Mouse (Mus musculus): ENCODE results near the gene Olfr315. TPM values are rescaled to one million over a fixed set of nuclear protein-coding genes. Genes with fewer than 3 reads are reported as not detected.
"Not testable (repeated sequence)": the region's sequence is repeated elsewhere in the genome, so short reads cannot be mapped to it uniquely, and the experiment has no call there.

Olfr315 gene
- polyA plus RNA-seq, 1 experiment, result not detected

GRCm38 (mm10) chr11:58815676-58816075 lies 42.7 kb downstream of the Olfr315 start:
- 86% methylated on average over 1 of the region's 1 CpGs for WGBS
- Histone ChIP-seq H3K36me3 (ENCODE audit: control insufficient read depth, insufficient read depth, low read length) (no peaks in the 10 kb centered on the region), H3K27ac (ENCODE audit: insufficient read depth, low read depth, low read length) (no peak overlapping the region), H3K4me1 (ENCODE audit: control insufficient read depth, insufficient read depth, low read length) (no peaks in the 10 kb centered on the region), H3K27me3 (replicated peaks; ENCODE audit: control insufficient read depth, insufficient read depth, low read length) (no peaks in the 10 kb centered on the region), H3K4me3 (ENCODE audit: insufficient read depth, low read depth, low read length) (no peak overlapping the region)
- TF ChIP-seq CTCF (conservative IDR thresholded peaks at IDR 0.05; ENCODE audit: insufficient read depth, insufficient read length, low read depth, low read length), result no peak
- no peak for TF ChIP-seq POLR2A (IDR thresholded peaks at IDR 0.05; ENCODE audit: low read depth, low read length)
- no peak for DNase-seq

- H3K36me3 ChIP-seq (ENCODE audit: control insufficient read depth, insufficient read depth, low read length); H3K27me3 ChIP-seq (replicated peaks; ENCODE audit: control insufficient read depth, insufficient read depth, low read length); DNase-seq; H3K4me3 ChIP-seq (ENCODE audit: insufficient read depth, low read depth, low read length); H3K4me1 ChIP-seq (ENCODE audit: control insufficient read depth, insufficient read depth, low read length); H3K27ac ChIP-seq (ENCODE audit: insufficient read depth, low read depth, low read length): not testable (repeated sequence)
These were observed 55.9 kb downstream of the Olfr315 start, which contains the start of gene Olfr312 for GRCm38 (mm10) chr11:58828937-58829336. TSS of gene Olfr312 (plus strand) at chr11:58829237.

DNA sequence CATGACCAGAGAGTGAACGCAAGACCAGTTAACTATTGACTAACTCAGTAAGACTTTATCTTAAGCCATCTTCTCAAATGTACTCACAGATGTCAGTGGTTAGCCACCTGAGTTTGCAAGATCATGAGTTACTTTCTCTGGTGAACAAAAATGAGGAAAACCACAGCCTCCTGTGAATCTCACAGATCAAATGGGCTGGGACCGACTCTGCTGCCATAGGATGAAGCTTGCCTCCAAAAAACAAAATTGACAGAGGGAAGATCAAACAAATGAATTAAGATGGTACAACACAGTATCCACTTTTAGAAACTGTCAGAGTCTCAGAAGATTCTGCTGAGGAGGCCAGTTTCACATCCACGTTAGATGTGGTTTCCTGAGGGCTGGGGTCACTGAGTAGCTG lies 56.8 kb downstream of the Olfr315 start:
- Histone ChIP-seq H3K27me3 (replicated peaks; ENCODE audit: control insufficient read depth, insufficient read depth, low read length) (no peaks in the 10 kb centered on the region), H3K4me1 (ENCODE audit: control insufficient read depth, insufficient read depth, low read length) (no peaks in the 10 kb centered on the region), H3K27ac (ENCODE audit: insufficient read depth, low read depth, low read length) (no peak overlapping the region), H3K4me3 (ENCODE audit: insufficient read depth, low read depth, low read length) (no peak overlapping the region), H3K36me3 (ENCODE audit: control insufficient read depth, insufficient read depth, low read length) (no peaks in the 10 kb centered on the region)
- 65% methylated on average over 3 of the region's 3 CpGs for WGBS
- TF ChIP-seq POLR2A (IDR thresholded peaks at IDR 0.05; ENCODE audit: low read depth, low read length) (no peak), CTCF (conservative IDR thresholded peaks at IDR 0.05; ENCODE audit: insufficient read depth, insufficient read length, low read depth, low read length) (no peak)
- no peak for DNase-seq

Other genes with a start within 250 kb of the Olfr315 start
- gene Olfr330, start 238.4 kb upstream of the Olfr315 start, polyA plus RNA-seq (2012; rRNA removed), result not detected in 2 replicates
- not detected in 2 replicates for gene Olfr329-ps, start 226.8 kb upstream of the Olfr315 start, polyA plus RNA-seq (2012; rRNA removed)
- not detected in 2 replicates for gene Olfr328, start 217.6 kb upstream of the Olfr315 start, polyA plus RNA-seq (2012; rRNA removed)
- not detected in 2 replicates for gene Olfr224, start 202.6 kb upstream of the Olfr315 start, polyA plus RNA-seq (2012; rRNA removed)
- gene Olfr325, start 195.5 kb upstream of the Olfr315 start, polyA plus RNA-seq (2012; rRNA removed), result not detected in 2 replicates
- gene Olfr324, start 178.1 kb upstream of the Olfr315 start, polyA plus RNA-seq (2012; rRNA removed), result not detected in 2 replicates
- not detected in 2 replicates for gene 2210407C18Rik, start 157.1 kb upstream of the Olfr315 start, polyA plus RNA-seq (2012; rRNA removed)
- gene Olfr323, start 142.7 kb upstream of the Olfr315 start, polyA plus RNA-seq (2012; rRNA removed), result not detected in 2 replicates
- not detected in 2 replicates for gene Trim58, start 132.7 kb upstream of the Olfr315 start, polyA plus RNA-seq (2012; rRNA removed)
- gene Olfr322, start 114.4 kb upstream of the Olfr315 start, polyA plus RNA-seq (2012; rRNA removed), result not detected in 2 replicates
- not detected in 2 replicates for gene Olfr320, start 92.1 kb upstream of the Olfr315 start, polyA plus RNA-seq (2012; rRNA removed)
- not detected in 2 replicates for gene Olfr319, start 74.0 kb upstream of the Olfr315 start, polyA plus RNA-seq (2012; rRNA removed)
- gene Olfr318, start 49.2 kb upstream of the Olfr315 start, polyA plus RNA-seq (2012; rRNA removed), result not detected in 2 replicates
- not detected in 2 replicates for gene Olfr317, start 34.0 kb upstream of the Olfr315 start, polyA plus RNA-seq (2012; rRNA removed)
- gene Olfr316, start 20.5 kb upstream of the Olfr315 start, polyA plus RNA-seq (2012; rRNA removed), result not detected in 2 replicates
- gene Olfr314, start 9.8 kb downstream of the Olfr315 start, polyA plus RNA-seq (2012; rRNA removed), result not detected in 2 replicates
- not detected in 2 replicates for gene Fam183b, start 28.8 kb downstream of the Olfr315 start, polyA plus RNA-seq (2012; rRNA removed)
- gene Olfr313, start 41.8 kb downstream of the Olfr315 start, polyA plus RNA-seq (2012; rRNA removed), result not detected in 2 replicates
- gene Olfr312, start 56.0 kb downstream of the Olfr315 start, polyA plus RNA-seq (2012; rRNA removed), result not detected in 2 replicates
- gene Olfr311, start 66.1 kb downstream of the Olfr315 start, polyA plus RNA-seq (2012; rRNA removed), result not detected in 2 replicates
- gene Gm12258, start 74.0 kb downstream of the Olfr315 start, polyA plus RNA-seq (2012; rRNA removed), result 2.3 and 2.6 TPM in 2 replicates
- gene 2810021J22Rik, start 94.0 kb downstream of the Olfr315 start, polyA plus RNA-seq (2012; rRNA removed), result 3.3 and 3.7 TPM in 2 replicates
- 1.2 and 1.5 TPM in 2 replicates for gene Zfp39, start 131.0 kb downstream of the Olfr315 start, polyA plus RNA-seq (2012; rRNA removed)
- gene Btnl10, start 144.7 kb downstream of the Olfr315 start, polyA plus RNA-seq (2012; rRNA removed), result 0.27 and 0.31 TPM in 2 replicates
- gene Rnf187, start 165.7 kb downstream of the Olfr315 start, polyA plus RNA-seq (2012; rRNA removed), result 251 and 307 TPM in 2 replicates
- 3.0 and 5.3 TPM in 2 replicates for gene Hist3h2ba, start 175.7 kb downstream of the Olfr315 start, polyA plus RNA-seq (2012; rRNA removed)
- 29.0 and 29.5 TPM in 2 replicates for gene Hist3h2a, start 181.5 kb downstream of the Olfr315 start, polyA plus RNA-seq (2012; rRNA removed)
- gene Trim17, start 181.5 kb downstream of the Olfr315 start, polyA plus RNA-seq (2012; rRNA removed), result 0.34 and 0.48 TPM in 2 replicates
- 19.4 and 20.7 TPM in 2 replicates for gene Trim11, start 204.9 kb downstream of the Olfr315 start, polyA plus RNA-seq (2012; rRNA removed)